Mouse (Mus musculus) lung, embryonic 14.5 days (tissue): ENCODE measurements at regions not wholly inside any gene's neighbourhood (a gene's known extent, or its start where the extent isn't known, plus 50 kb on each side); places are given as distances from the start of the nearest gene placed in this dataset.

ENCODE experiments used
- ATAC-seq: fragments of 200-750 bp; cut with Nextera tagmentation; 2 replicates; pipeline ENCODE4 v1.8.0; 2017; ENCODE audit warnings: mild to moderate bottlenecking, moderate TSS enrichment, moderate library complexity; ENCODE audit not compliant: insufficient read depth
- DNase-seq: peaks from one replicate; pipeline ENCODE4 v3.0.0-alpha.2; 2015
- H3K27ac ChIP-seq: fragments of 300-500 bp; sonication (generic); 2 replicates; pipeline ENCODE4 v1.5.1; 2014; ENCODE audit warnings: low read depth, mild to moderate bottlenecking, moderate library complexity
- H3K27me3 ChIP-seq: fragments of 300-500 bp; sonication (generic); 2 replicates; pipeline ENCODE4 v1.6.1; 2014; ENCODE audit warnings: low read length, control low read depth; ENCODE audit not compliant: insufficient read depth
- H3K36me3 ChIP-seq: fragments of 300-500 bp; sonication (generic); 2 replicates; pipeline ENCODE4 v1.6.1; 2014; ENCODE audit warnings: control low read depth; ENCODE audit not compliant: insufficient read depth
- H3K4me1 ChIP-seq: fragments of 300-500 bp; sonication (generic); 2 replicates; pipeline ENCODE4 v1.6.1; 2014; ENCODE audit warnings: antibody characterized with exemption, control low read depth; ENCODE audit not compliant: insufficient read depth
- H3K4me2 ChIP-seq: fragments of 300-500 bp; sonication (generic); 2 replicates; pipeline ENCODE4 v1.6.1; 2014; ENCODE audit warnings: mild to moderate bottlenecking
- H3K4me3 ChIP-seq: fragments of 300-500 bp; sonication (generic); 2 replicates; pipeline ENCODE4 v1.5.1; 2014; ENCODE audit warnings: low read depth, low read length
- H3K9ac ChIP-seq: fragments of 300-500 bp; sonication (generic); 2 replicates; pipeline ENCODE4 v1.6.1; 2014
- H3K9me3 ChIP-seq: fragments of 300-500 bp; sonication (generic); 2 replicates; pipeline ENCODE4 v1.6.1; 2016; ENCODE audit warnings: low read depth, low read length, control low read depth
- CTCF ChIP-seq: IDR thresholded peaks from 2 replicates; pipeline ENCODE4 v1.5.1; 2016; ENCODE audit warnings: antibody characterized with exemption, low read depth
- WGBS: fragments of 180-500 bp; shearing (Covaris S2); extraction: QIAGEN DNeasy Blood & Tissue Kit; methylation state at CpG from one replicate; pipeline ENCODE4 v1.1.7; 2014; 5-methylcytosine and 5-hydroxymethylcytosine counted together

DNA sequence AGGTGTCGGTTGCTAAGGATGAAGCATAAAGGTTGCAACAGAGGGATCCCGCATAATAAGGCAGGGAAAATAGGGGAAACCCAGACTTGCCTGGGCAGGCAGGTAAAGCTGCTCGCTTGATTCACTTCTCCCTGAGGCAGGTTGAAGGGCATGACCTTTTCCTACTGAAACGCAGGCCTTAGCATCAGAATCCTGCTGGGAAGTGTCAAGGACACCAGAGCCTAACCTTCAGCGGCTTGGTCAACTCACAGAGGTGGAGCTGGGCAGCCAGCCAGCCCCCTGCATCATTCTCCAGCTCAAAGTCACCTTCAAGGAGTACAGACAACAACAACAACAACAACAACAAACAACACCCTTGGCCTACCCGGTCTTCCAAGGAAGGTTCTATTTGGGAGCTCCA is 52.8 kb upstream of the Laptm4a start:
- no peak overlapping the region for H3K4me2 ChIP-seq
- no peaks in the 10 kb centered on the region for H3K36me3 ChIP-seq
- H3K4me1 ChIP-seq, result no peaks in the 10 kb centered on the region
- ATAC-seq (no peak), DNase-seq (no peak)
- WGBS, result 52% methylated on average over 6 of the region's 6 CpGs
- H3K27me3 ChIP-seq, result no peaks in the 10 kb centered on the region
- H3K27ac ChIP-seq, result no peak overlapping the region
- no peak overlapping the region for H3K4me3 ChIP-seq
- H3K9ac ChIP-seq, result no peak overlapping the region
- no peak for TF ChIP-seq CTCF
- no peaks in the 10 kb centered on the region for H3K9me3 ChIP-seq

DNA sequence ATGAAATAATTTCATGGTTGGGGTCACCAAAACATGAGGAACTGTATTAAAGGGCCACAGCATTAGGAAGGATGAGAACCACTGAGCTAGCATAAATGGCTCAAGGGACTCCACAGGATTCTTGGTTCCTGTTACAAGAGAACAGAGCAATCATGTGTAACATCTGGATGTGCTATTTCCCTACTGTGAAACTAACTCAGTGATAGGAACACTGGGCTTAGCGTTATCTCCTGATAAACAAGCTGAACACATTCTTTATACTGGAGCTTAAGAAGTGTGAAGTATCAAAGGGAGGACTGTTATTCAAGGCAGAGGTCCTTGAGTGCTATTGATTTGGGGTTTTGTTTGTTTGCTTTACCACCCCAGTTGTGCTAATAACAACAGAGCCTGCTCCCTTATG is 52.3 kb upstream of the Laptm4a start:
- Histone ChIP-seq H3K9ac (no peak overlapping the region), H3K27ac (no peak overlapping the region), H3K9me3 (no peaks in the 10 kb centered on the region), H3K36me3 (no peaks in the 10 kb centered on the region), H3K4me3 (no peak overlapping the region), H3K27me3 (no peaks in the 10 kb centered on the region), H3K4me2 (no peak overlapping the region), H3K4me1 (no peaks in the 10 kb centered on the region)
- ATAC-seq (no peak), DNase-seq (no peak)
- WGBS, result 15% methylated on average over 1 of the region's 1 CpGs
- no peak for TF ChIP-seq CTCF
